Mouse (Mus musculus) mouse embryonic stem cell (cell line): ENCODE data around the gene Ndufa5.

Source experiments
- in situ Hi-C, 2 experiments: fragments of 300-500 bp; cut with MboI; formaldehyde crosslinking; loops; 1 replicate in 1 of 2; 3 replicates in 1 of 2; pipeline ENCODE4 v1.14.3; 2019 to 2020; ENCODE audit warnings: low sequenced_read_pairs in 2 of 2, low pct_unique_long_range_greater_than_20kb in 1 of 2, mixed read lengths in 1 of 2; ENCODE audit not compliant: unreplicated experiment in 1 of 2

Ndufa5 gene

DNA sequence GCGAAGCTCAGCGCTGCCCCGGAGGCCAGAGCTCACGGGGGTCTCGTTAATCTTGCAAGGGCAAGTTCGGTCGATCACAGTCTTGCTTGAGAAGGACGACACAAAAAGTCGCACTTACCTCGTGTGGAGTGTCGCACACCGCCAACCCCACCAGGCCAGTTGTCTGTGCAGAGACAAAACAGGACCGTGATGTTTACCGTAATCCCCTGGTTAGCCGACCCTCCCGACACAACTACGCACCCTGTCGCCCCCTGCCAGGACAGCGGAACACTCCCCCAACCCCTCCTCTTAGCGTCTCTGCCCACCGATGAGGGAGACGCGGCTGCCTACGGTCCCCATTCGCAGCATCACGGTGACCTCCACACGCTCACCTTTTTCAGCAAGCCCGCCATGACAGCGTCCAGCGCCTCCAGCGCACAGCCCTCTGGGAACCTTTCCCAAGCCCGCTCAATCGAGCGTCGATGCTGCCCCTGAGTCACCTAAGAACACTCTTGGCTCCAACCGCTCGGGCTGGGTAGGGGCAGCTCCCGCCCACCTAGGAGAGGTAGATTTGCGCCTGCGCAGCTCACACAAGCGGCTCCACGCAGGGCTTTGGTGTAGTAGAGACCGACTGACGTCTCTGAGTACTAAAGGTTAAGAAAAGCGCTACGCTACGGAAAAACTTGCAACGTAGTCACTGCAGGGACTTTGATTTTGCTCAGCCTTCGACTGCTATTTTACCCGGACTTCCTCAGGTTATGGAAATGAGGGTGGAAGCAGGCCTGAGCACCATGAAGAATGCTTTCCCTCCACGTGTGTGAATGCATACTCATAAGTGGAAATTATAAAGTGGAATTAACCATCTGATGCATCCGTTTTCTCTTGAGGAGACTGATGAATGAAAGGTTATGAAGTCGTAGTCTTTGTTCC is at the start of gene Ndufa5:
Ndufa5 (minus strand) TSS at position 859 of the 909 bp plus-strand sequence.
- in situ Hi-C loops: no loop called here

DNA sequence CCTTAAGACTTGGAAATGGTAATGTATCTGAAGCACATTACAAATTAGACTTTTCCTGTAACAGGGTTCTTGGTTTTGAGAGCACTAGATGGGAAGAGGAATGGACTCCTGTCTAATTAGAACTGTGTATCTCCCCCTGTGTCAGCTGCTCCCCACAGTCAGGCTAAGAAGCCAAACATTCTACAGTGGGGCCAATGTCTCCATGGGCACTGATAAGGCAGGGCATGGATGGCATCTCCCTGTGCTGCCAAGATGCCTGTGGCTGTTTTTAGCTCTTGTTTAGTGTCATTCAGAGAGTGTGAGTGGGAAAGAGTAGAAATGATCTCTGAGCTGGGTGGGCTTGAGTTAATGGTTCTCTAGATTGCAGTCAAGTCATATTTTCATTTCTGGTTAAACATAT is 45.5 kb upstream of the Ndufa5 start:
- in situ Hi-C loops: no loop called here

DNA sequence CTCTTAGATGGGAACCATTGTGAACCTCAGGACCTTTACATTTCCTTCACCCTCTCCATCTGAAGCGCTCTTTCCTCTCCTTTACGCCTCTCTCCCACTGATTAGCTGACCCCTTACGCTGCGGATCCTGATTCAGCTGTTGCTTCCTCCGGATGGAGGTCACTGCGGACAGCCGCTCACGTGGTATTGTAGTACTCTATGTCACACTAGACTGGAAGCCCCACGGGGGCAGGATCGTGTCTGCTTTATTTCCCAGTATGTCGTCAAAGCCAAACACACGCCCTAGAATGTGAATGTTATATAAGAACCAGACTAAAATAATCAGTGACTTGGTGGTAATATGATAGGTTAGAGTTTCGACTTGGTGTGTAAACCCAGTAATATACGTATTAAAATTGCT is 44.6 kb upstream of the Ndufa5 start:
- in situ Hi-C loops: no loop called here

DNA sequence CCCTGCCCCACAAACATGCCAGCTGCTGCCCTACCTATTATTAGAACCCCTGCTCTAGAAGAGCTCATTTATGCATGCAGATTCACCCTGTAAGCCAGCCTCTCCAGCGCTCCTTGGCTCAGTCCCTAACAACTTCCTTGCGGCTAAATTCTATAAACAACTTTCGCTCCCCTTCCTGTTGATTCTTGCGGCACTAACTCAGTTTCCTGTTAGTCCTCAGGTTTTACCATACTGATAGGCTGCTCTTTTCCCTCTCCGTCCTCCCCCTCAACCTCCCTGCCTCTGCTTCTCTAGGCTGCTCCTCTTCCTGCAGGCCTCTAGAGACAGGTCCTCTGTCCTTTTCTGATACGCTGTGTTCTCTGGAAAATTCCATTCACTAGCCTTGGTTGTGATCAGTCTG is 43.3 kb upstream of the Ndufa5 start:
- in situ Hi-C loops: no loop called here

DNA sequence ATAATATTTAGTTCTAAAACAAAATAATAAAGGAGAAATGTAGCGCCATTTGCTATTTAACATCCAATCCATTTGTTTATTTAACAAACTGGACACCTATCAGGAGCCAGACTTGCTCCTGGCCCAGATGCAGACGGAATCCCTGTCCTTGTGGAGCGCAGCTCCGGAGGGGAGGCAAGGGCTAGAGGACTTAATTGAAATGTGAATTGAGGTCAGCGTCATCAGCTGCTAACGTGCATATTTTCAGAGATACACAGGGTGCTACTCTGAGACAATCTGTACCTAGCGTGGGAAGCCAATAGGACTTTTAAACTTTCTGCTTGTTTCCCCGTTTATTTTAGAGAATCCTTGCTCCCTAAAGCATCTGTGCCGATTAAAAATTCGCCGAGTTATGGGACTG is 42.5 kb upstream of the Ndufa5 start:
- in situ Hi-C loops: no loop called here

DNA sequence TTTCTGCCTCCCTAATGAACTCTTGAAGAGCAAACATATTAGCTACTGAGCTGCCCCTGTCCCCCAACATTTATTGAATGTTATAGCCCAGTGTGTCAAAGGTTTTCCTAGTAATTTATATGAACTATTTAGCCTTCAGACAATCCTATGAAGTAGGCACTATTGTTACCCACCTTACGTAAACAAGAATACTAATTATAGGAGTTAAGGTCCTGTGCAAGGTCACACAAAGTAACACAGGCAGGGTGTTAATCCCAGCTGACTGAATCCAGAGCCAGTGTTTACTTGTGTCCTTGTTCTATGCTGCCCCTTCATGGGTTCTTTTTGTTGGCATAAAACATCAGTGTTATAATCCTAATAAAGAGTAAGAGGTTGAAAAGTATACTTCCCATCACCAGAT is 41.9 kb upstream of the Ndufa5 start:
- in situ Hi-C loops: no loop called here

DNA sequence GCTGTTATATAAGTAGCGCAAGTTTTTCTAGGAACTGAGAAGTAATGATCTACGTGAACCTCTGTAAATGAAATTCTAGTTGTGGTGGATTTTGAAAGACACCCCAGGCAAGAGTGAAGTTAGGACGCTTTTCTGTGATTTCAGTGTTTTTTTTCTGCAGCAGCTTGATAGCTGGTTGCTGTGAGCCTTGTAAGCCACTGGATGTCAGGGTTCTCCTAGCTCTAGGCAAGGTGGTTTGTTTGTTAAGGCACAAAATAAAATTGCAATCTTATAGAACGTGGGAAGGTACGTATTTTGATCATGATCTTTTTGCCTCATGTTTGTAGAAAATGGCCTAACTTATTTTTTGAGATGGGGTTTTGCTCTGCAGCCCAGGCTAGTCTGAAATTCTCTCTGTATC is 41.1 kb upstream of the Ndufa5 start:
- in situ Hi-C loops: no loop called here

DNA sequence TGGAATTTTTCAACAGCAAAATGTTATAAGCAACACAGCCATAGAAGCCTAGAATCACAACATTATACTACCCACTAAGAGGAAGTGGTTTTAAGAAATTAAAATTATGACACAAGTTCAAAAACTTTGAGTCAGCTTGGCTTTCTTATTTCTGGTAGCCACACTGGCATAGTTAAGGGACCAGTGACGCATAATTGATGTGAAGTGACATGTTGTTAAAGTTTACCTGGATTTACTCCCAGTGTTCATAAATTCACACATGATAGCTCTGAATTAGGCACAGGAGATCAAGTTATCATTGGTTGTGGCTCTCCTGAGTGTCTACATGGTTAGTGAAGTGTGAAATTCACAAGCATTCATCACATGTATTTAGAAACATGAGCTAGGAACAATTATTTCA is 37.1 kb upstream of the Ndufa5 start:
- in situ Hi-C loops: no loop called here

DNA sequence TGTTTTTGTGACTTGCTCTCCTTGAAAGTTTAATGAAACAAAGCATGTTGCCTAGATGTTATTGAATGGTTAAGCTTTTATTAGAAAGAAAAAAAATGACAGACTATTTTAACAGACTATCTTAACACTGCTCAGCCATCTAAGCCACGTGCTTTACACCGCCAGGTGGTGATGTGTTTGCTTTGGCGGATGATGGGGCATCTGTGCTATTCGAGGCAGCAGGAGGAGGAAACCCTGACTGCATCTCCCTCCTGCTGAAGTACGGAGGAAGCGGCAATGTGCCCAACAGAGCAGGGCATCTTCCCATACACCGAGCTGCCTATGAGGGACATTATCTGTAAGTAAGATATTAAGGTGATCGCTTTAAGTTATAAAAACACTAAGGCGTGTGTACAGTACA is 36.3 kb upstream of the Ndufa5 start:
- in situ Hi-C loops: no loop called here

DNA sequence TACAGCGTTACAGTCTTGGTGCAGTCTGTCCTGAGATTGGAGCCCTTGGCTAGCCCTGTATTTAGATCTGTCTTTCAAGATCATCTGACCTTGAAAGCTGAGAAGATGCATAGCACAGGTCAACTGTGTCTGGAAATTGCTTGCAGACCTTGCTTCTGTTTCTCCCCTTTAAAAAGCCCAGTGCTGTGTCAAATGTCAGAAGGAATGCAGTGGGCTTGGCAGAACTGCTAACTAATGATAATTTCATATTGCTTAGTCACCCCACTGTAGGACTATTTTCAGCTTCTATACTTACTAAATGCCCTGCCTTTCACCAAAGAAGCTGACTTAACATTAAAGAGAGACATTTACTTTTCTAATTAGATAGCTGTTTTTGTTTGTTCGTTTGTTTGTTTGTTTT is 27.7 kb upstream of the Ndufa5 start:
- in situ Hi-C loops: no loop called here

DNA sequence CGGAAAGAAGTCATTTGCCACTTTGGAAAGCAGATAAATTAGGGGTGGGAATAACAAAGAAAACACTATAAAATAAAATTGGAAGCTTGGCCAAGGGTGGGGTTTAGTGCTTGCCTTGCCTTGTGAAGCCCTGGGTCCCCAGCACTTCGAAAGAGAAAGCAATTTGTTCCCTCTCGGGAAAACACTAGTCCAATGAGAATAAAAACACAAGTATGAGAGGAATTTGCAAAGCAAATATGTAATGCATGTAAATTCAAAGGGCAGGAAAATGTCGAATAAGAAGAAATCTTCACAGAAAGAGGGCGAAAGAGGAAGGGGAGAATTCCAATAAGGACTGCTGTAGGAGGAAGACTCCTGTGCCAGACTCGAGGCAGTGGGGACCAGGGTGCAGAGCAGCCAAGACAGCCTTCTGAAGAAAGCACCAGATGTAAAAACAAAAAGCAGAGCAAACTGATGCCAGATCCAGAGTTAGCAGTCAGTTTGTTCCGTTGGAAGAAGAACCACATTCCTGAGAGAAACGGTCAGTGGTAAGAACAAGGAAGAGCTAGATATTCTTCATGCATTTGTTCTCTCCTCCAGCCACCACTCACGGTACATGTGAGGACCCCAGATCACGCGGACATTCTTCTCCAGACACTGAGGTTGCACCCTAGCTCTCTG is 26.7 kb upstream of the Ndufa5 start:
- in situ Hi-C loops: no loop called here

DNA sequence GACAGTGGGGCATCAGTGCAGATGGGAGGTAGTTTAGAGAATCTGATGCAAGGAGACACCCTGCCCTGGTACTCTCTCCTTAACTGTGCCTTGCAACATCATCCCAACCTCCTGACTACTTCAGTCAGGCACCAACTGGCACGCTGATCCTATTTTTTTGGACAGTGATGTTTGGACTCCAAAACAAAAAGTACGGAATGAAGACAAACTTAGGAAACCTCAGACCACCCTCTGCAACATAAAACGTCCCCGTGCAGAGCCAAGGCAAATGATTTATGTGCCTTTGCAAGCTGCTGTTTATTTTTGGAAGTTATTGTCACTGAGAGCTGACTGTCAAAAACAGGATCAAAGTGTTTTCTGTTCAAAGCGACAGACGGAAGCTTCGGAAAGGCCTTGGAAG is 24.2 kb upstream of the Ndufa5 start:
- in situ Hi-C loops: no loop called here

DNA sequence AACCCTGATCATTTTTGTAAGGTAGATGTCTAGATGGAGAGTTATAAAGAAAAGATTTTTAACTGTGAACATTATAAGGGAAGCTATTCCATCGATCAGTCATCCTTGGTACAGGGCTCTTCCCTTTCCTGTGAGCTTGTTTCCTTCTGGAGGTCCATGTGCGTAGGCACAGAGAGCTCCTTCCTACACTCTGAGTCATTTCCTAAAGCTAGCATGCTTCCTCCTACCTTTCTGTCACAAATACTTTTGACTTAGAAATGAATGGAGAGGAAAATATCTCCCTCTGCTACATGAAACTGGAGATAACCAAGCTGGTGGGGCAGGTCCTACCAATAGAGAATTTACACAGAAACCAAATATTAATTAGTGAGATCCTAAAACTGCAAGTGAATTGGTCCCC is 22.0 kb upstream of the Ndufa5 start:
- in situ Hi-C loops: no loop called here

DNA sequence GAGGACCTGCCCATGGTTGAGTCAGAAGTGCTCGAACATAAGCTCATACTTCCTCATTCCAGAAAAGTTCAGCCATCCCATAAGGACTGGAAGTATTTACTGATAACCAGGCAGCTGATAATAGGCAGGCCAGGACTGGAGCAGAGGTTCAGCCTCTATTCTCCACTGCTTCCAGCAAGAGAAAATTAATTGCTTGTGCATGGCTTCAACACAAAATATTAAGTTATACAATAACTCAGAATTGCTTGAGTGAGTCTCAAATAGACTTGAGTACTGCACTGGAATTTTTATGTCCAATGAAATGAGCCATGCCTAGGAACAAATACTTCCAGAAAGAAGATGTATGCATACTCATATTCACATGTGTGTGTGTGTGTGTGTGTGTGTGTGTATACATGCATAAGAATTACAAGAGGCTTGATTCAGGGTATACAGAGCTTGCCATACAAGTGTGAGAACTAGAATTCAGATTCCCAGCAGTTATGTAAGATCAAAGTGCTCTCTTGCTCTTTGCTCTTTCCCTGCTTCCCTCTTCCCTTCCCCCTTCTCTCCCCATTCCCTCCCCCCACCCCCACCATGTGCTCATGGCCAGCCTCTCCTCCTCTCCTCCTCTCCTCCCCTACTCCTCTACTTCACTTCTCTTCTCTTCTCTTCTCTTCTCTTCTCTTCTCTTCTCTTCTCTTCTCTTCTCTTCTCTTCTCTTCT is 19.1 kb upstream of the Ndufa5 start:
- in situ Hi-C loops: no loop called here

DNA sequence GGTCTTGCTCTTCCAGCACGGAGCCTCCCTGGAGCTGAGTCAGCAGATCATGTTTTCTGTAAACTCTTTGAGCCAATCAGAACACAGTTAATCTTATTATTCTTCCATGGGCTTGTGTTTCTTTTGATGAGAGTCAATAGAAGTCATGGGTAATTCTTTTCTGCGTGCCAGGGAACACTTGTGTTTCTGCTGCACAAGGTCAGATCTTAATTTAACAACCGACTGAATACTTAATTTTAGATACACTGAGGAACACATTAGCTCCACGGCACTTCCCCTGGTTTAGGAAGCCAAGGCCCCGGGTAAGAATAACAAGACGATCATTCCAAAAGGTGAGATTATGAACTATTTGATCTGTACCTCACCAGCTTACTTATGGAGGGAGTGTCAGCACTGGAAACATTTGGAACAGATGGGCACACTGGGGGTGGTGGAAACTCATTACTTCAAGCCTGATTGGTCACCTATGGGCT is 15.3 kb upstream of the Ndufa5 start:
- in situ Hi-C loops: no loop called here

DNA sequence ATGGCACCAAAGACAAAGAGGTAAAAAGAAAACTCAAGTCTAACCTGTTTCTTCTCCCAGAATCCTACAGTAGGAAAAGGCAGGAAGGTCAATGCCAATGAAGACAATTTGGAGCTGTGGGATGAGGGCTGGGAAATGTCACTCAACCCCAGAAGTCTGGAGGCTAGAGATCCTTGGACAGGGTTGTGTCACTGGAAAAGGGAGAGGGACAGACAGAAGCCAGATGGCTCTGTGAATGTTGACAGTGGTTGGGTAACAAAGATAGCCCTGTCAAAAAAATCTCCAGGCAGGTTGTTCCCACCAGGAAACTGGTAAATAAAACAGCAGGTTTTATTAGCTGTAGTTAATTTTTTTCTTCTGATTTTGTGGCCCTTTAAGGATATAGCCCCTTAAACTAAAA is 14.6 kb upstream of the Ndufa5 start:
- in situ Hi-C loops: no loop called here

DNA sequence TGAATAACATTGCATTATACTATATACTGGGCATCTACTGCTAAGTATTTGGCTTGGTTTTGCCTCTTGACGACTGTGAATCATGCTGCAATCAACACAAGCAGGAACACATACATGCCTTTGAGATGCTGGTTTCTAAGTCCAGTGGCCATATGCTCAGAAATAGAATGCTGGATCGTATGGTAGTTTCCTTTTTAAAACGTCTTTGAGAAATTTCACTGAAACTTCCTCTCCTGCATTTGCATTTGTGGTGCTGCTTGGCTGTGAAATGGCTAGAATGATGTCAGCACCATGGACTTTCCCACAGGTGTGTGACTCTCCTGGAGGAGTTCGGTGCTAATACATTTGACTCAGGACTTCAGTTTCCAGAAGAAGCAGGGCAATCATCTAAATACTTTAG is 12.3 kb upstream of the Ndufa5 start:
- in situ Hi-C loops: no loop called here

DNA sequence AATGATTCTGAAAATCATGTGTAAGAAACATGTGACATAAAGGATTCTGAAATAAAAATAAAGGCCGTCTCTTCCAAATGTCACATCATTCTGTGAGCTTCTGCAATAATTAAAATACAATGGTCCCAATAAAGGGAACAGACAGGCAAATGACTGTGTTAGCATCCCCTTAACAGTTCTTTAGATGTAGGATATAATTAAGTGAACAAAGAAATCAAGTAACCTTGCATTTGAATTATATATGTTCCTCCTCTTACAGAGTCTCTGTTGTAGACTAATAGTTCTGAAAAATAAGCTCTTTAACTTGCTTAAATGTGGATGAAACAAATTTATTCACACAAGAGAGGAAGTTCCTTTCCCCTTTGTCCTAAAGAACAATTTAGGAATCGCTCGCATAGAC is 10.6 kb upstream of the Ndufa5 start:
- in situ Hi-C loops: no loop called here

DNA sequence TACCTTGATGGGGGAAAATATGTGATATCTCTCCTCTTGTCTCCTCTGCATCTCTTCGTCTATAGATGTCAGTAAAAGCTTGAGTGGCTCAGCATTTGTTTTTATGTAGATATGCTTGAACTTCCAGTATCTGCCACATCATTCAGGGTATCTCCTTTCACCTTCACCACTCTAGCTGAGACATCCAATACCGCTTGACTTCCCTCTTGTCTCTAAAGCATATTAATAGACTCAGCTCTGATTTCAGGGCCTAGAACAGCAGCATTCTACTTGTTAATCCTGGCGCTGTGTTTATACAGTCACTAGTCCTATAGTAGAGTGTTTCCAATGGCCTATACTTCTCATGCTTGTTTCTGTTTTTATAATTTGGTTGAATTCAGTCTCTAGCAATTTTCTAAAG is 5.0 kb upstream of the Ndufa5 start:
- in situ Hi-C loops: no loop called here
